Mouse (Mus musculus): ENCODE results near the gene Ifnar2. TPM values are rescaled to one million over a fixed set of nuclear protein-coding genes. Genes with fewer than 3 reads are reported as not detected.
A peak's percentile ranks its signal among the peaks of the same experiment; 100 is the strongest.

The Ifnar2 gene
- 59.4 and 70.0 TPM in 2 replicates for polyA plus RNA-seq (2015; fragmentation: Nextera tagmentation; extraction: Ambion mirVana)

GRCm38 (mm10) chr16:91372577-91373472 is at the start of gene Ifnar2:
Ifnar2 (plus strand) TSS chr16:91372783.
- H3K4me2 ChIP-seq: peak within 1 kb of the TSS; percentile 66
- WGBS: under 1% methylated on average over 62 of the region's 62 CpGs
- no peaks in the 10 kb centered on the region for H3K9me3 ChIP-seq
- H3K27me3 ChIP-seq: no peaks in the 10 kb centered on the region
- H3K27ac ChIP-seq: peak within 1 kb of the TSS; percentile 93
- no peaks in the 10 kb centered on the region for H3K36me3 ChIP-seq
- peaks cover 10% of the 10 kb centered on the region for H3K4me1 ChIP-seq
- ATAC-seq (ENCODE audit: insufficient number of reproducible peaks, low FRiP score, low TSS enrichment, low read depth): peak; percentile 83
- H3K4me3 ChIP-seq: peak within 1 kb of the TSS; percentile 76
- peak within 1 kb of the TSS; percentile 67 for H3K9ac ChIP-seq

- peaks cover 16% of the 10 kb centered on the region for H3K27me3 ChIP-seq
- WGBS: 59% methylated on average over 7 of the region's 7 CpGs
- no peak for ATAC-seq (ENCODE audit: insufficient number of reproducible peaks, low FRiP score, low TSS enrichment, low read depth)
These were observed 45.0 kb upstream of the Ifnar2 start for GRCm38 (mm10) chr16:91327605-91328004.

GRCm38 (mm10) chr16:91328922-91329321 is 43.7 kb upstream of the Ifnar2 start:
- Histone ChIP-seq H3K27me3 (peaks cover 18% of the 10 kb centered on the region), H3K4me2 (no peak overlapping the region), H3K27ac (no peak overlapping the region), H3K4me1 (no peaks in the 10 kb centered on the region), H3K9me3 (no peaks in the 10 kb centered on the region), H3K9ac (no peak overlapping the region), H3K36me3 (no peaks in the 10 kb centered on the region), H3K4me3 (no peak overlapping the region)
- ATAC-seq (ENCODE audit: insufficient number of reproducible peaks, low FRiP score, low TSS enrichment, low read depth): no peak
- WGBS: 81% methylated on average over 19 of the region's 19 CpGs

More at GRCm38 (mm10) chr16:91327605-91328004, 45.0 kb upstream of the Ifnar2 start:
- Histone ChIP-seq H3K4me1 (no peaks in the 10 kb centered on the region), H3K27ac (no peak overlapping the region), H3K36me3 (no peaks in the 10 kb centered on the region), H3K9me3 (no peaks in the 10 kb centered on the region), H3K4me3 (no peak overlapping the region), H3K4me2 (no peak overlapping the region), H3K9ac (no peak overlapping the region)

- Histone ChIP-seq H3K4me2 (no peak overlapping the region), H3K9me3 (no peaks in the 10 kb centered on the region), H3K4me3 (no peak overlapping the region), H3K27ac (no peak overlapping the region), H3K9ac (no peak overlapping the region), H3K36me3 (no peaks in the 10 kb centered on the region), H3K4me1 (peaks cover 4% of the 10 kb centered on the region; the same call in 1 of the 2 replicates), H3K27me3 (peaks cover 21% of the 10 kb centered on the region)
- ATAC-seq (ENCODE audit: insufficient number of reproducible peaks, low FRiP score, low TSS enrichment, low read depth): no peak
- WGBS: 72% methylated on average over 6 of the region's 6 CpGs
These were observed 42.1 kb upstream of the Ifnar2 start for GRCm38 (mm10) chr16:91330496-91330895.

- no peak overlapping the region for H3K9ac ChIP-seq
- WGBS: 25% methylated on average over 5 of the region's 5 CpGs
- H3K27me3 ChIP-seq: peaks cover 21% of the 10 kb centered on the region
- H3K4me2 ChIP-seq: no peak overlapping the region
- H3K27ac ChIP-seq: no peak overlapping the region
- no peaks in the 10 kb centered on the region for H3K9me3 ChIP-seq
- peaks cover 4% of the 10 kb centered on the region; the same call in 1 of the 2 replicates for H3K4me1 ChIP-seq
- ATAC-seq (ENCODE audit: insufficient number of reproducible peaks, low FRiP score, low TSS enrichment, low read depth): no peak
- H3K36me3 ChIP-seq: no peaks in the 10 kb centered on the region
- H3K4me3 ChIP-seq: no peak overlapping the region
These were observed 41.4 kb upstream of the Ifnar2 start for GRCm38 (mm10) chr16:91331153-91331552.

- H3K27me3 ChIP-seq: peaks cover 17% of the 10 kb centered on the region
- H3K4me3 ChIP-seq: no peak overlapping the region
- no peak overlapping the region for H3K27ac ChIP-seq
- no peak overlapping the region for H3K4me2 ChIP-seq
- no peaks in the 10 kb centered on the region for H3K36me3 ChIP-seq
- no peak for ATAC-seq (ENCODE audit: insufficient number of reproducible peaks, low FRiP score, low TSS enrichment, low read depth)
- peaks cover 4% of the 10 kb centered on the region; the same call in 1 of the 2 replicates for H3K4me1 ChIP-seq
- H3K9me3 ChIP-seq: no peaks in the 10 kb centered on the region
- 46% methylated on average over 7 of the region's 7 CpGs for WGBS
- H3K9ac ChIP-seq: no peak overlapping the region
These were observed 39.7 kb upstream of the Ifnar2 start for GRCm38 (mm10) chr16:91332880-91333279.

- no peak overlapping the region for H3K9ac ChIP-seq
- H3K4me1 ChIP-seq: peaks cover 4% of the 10 kb centered on the region; the same call in 1 of the 2 replicates
- 0 out of 2 replicates have a peak, but pooled peaks have one; percentile 6 for ATAC-seq (ENCODE audit: insufficient number of reproducible peaks, low FRiP score, low TSS enrichment, low read depth)
- no peaks in the 10 kb centered on the region for H3K36me3 ChIP-seq
- 15% methylated on average over 10 of the region's 10 CpGs for WGBS
- H3K27ac ChIP-seq: no peak overlapping the region
- H3K4me2 ChIP-seq: no peak overlapping the region
- no peaks in the 10 kb centered on the region for H3K9me3 ChIP-seq
- no peak overlapping the region for H3K4me3 ChIP-seq
- H3K27me3 ChIP-seq: peaks cover 11% of the 10 kb centered on the region
These were observed 38.2 kb upstream of the Ifnar2 start for GRCm38 (mm10) chr16:91334190-91334893.

- WGBS: 76% methylated on average over 4 of the region's 4 CpGs
- H3K9me3 ChIP-seq: no peaks in the 10 kb centered on the region
- no peak for ATAC-seq (ENCODE audit: insufficient number of reproducible peaks, low FRiP score, low TSS enrichment, low read depth)
These were observed 35.8 kb upstream of the Ifnar2 start for GRCm38 (mm10) chr16:91336753-91337152.

GRCm38 (mm10) chr16:91337480-91337879 is 35.1 kb upstream of the Ifnar2 start:
- Histone ChIP-seq H3K36me3 (no peaks in the 10 kb centered on the region), H3K27me3 (peaks cover 10% of the 10 kb centered on the region), H3K27ac (no peak overlapping the region), H3K4me2 (no peak overlapping the region), H3K4me3 (no peak overlapping the region), H3K4me1 (peaks cover 4% of the 10 kb centered on the region; the same call in 1 of the 2 replicates), H3K9me3 (no peaks in the 10 kb centered on the region), H3K9ac (no peak overlapping the region)
- 50% methylated on average over 5 of the region's 5 CpGs for WGBS
- ATAC-seq (ENCODE audit: insufficient number of reproducible peaks, low FRiP score, low TSS enrichment, low read depth): no peak

More at GRCm38 (mm10) chr16:91336753-91337152, 35.8 kb upstream of the Ifnar2 start:
- Histone ChIP-seq H3K4me1 (peaks cover 4% of the 10 kb centered on the region; the same call in 1 of the 2 replicates), H3K36me3 (no peaks in the 10 kb centered on the region), H3K27ac (no peak overlapping the region), H3K27me3 (peaks cover 10% of the 10 kb centered on the region), H3K4me3 (no peak overlapping the region), H3K9ac (no peak overlapping the region), H3K4me2 (no peak overlapping the region)

- H3K9me3 ChIP-seq: no peaks in the 10 kb centered on the region
- H3K4me2 ChIP-seq: no peak overlapping the region
- H3K27ac ChIP-seq: no peak overlapping the region
- H3K4me1 ChIP-seq: no peaks in the 10 kb centered on the region
- no peak overlapping the region for H3K4me3 ChIP-seq
- H3K27me3 ChIP-seq: peaks cover 5% of the 10 kb centered on the region
- no peaks in the 10 kb centered on the region for H3K36me3 ChIP-seq
- 74% methylated on average over 9 of the region's 9 CpGs for WGBS
- no peak overlapping the region for H3K9ac ChIP-seq
- no peak for ATAC-seq (ENCODE audit: insufficient number of reproducible peaks, low FRiP score, low TSS enrichment, low read depth)
These were observed 26.1 kb upstream of the Ifnar2 start for GRCm38 (mm10) chr16:91346491-91346890.

GRCm38 (mm10) chr16:91347491-91348263 is 24.9 kb upstream of the Ifnar2 start:
- no peak overlapping the region for H3K9ac ChIP-seq
- H3K36me3 ChIP-seq: no peaks in the 10 kb centered on the region
- no peak for ATAC-seq (ENCODE audit: insufficient number of reproducible peaks, low FRiP score, low TSS enrichment, low read depth)
- H3K27me3 ChIP-seq: peaks cover 9% of the 10 kb centered on the region
- H3K4me2 ChIP-seq: no peak overlapping the region
- H3K9me3 ChIP-seq: no peaks in the 10 kb centered on the region
- H3K4me3 ChIP-seq: no peak overlapping the region
- 62% methylated on average over 20 of the region's 20 CpGs for WGBS
- no peak overlapping the region for H3K27ac ChIP-seq
- H3K4me1 ChIP-seq: no peaks in the 10 kb centered on the region
